Mouse (Mus musculus) liver, embryonic 13.5 days (tissue): ENCODE data around the gene Hs3st3b1. TPM values are rescaled to one million over a fixed set of nuclear protein-coding genes. Genes with fewer than 3 reads are reported as not detected.

ENCODE experiments used
- ATAC-seq: fragments of 200-750 bp; cut with Nextera tagmentation; 2 replicates; pipeline ENCODE4 v1.8.0; 2017; ENCODE audit warnings: low read depth, mild to moderate bottlenecking, moderate number of reproducible peaks, moderate library complexity
- DNase-seq: peaks from one replicate; pipeline ENCODE4 v3.0.0; 2022
- H3K27ac ChIP-seq: fragments of 300-500 bp; sonication (generic); 2 replicates; pipeline ENCODE4 v1.5.1; 2015; ENCODE audit warnings: moderate library complexity, mild to moderate bottlenecking, inconsistent platforms
- H3K27me3 ChIP-seq: fragments of 300-500 bp; sonication (generic); 2 replicates; pipeline ENCODE4 v1.6.1; 2015; ENCODE audit warnings: mild to moderate bottlenecking, inconsistent platforms
- H3K36me3 ChIP-seq: fragments of 300-500 bp; sonication (generic); 2 replicates; pipeline ENCODE4 v1.6.1; 2015; ENCODE audit warnings: mild to moderate bottlenecking, inconsistent platforms
- H3K4me1 ChIP-seq: fragments of 300-500 bp; sonication (generic); replicated peaks from 2 replicates; pipeline ENCODE4 v1.6.1; 2015; ENCODE audit warnings: inconsistent platforms
- H3K4me2 ChIP-seq: fragments of 300-500 bp; sonication (generic); 2 replicates; pipeline ENCODE4 v1.6.1; 2015; ENCODE audit warnings: inconsistent platforms, mild to moderate bottlenecking, moderate library complexity
- H3K4me3 ChIP-seq: fragments of 300-500 bp; sonication (generic); replicated peaks from 2 replicates; pipeline ENCODE4 v1.5.1; 2015; ENCODE audit warnings: mild to moderate bottlenecking, inconsistent platforms
- H3K9ac ChIP-seq: fragments of 300-500 bp; sonication (generic); 2 replicates; pipeline ENCODE4 v1.6.1; 2015; ENCODE audit warnings: mild to moderate bottlenecking, inconsistent platforms
- H3K9me3 ChIP-seq: fragments of 300-500 bp; sonication (generic); replicated peaks from 2 replicates; pipeline ENCODE4 v1.6.1; 2016; ENCODE audit warnings: inconsistent platforms
- WGBS: fragments of 180-500 bp; shearing (Covaris S2); methylation state at CpG from one replicate; pipeline ENCODE4 v1.1.7; 2015; ENCODE audit not compliant: insufficient replicate concordance; 5-methylcytosine and 5-hydroxymethylcytosine counted together
- polyA plus RNA-seq: library from polyadenylated mRNA; unstranded; fragments of >200 nt; fragmentation: Nextera tagmentation; extraction: Ambion mirVana; gene quantifications from 2 replicates; pipeline ENCODE4 v1.2.1, GENCODE M21; 2015

Gene Hs3st3b1
- polyA plus RNA-seq, 1 experiment from 2014 or later = 12.6 TPM

DNA sequence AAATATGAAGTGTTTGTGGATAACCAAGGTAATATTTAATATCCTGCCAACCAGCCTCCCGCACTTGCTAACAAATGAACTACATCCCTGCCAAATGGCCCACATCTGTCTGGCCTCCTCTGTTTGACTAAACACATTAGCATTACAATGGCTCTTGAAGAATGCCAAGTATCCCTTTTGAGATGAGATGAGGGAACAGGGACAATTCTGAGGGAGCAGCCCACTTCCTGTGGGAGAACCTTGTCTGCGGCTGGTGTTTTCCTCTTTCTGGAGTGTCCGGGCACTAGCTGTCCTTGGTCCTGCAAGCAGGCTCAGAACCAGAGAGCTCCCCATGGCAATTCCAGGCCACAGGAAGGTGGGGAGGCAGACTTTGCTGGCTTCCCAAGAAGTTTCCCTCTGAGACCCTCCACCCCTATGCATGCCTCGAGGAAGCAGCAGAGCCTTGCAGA, 30.7 kb upstream of the Hs3st3b1 start:
- DNase-seq (no peak), ATAC-seq (no peak)
- Histone ChIP-seq H3K4me2 (no peak overlapping the region), H3K9me3 (no peaks in the 10 kb centered on the region), H3K4me3 (no peak overlapping the region), H3K9ac (no peak overlapping the region), H3K27ac (no peak overlapping the region), H3K27me3 (0 out of 2 replicates have a peak, but pooled peaks cover 6% of the 10 kb centered on the region), H3K4me1 (peaks cover 17% of the 10 kb centered on the region), H3K36me3 (no peaks in the 10 kb centered on the region)
- WGBS = 54% methylated on average over 4 of the region's 4 CpGs

DNA sequence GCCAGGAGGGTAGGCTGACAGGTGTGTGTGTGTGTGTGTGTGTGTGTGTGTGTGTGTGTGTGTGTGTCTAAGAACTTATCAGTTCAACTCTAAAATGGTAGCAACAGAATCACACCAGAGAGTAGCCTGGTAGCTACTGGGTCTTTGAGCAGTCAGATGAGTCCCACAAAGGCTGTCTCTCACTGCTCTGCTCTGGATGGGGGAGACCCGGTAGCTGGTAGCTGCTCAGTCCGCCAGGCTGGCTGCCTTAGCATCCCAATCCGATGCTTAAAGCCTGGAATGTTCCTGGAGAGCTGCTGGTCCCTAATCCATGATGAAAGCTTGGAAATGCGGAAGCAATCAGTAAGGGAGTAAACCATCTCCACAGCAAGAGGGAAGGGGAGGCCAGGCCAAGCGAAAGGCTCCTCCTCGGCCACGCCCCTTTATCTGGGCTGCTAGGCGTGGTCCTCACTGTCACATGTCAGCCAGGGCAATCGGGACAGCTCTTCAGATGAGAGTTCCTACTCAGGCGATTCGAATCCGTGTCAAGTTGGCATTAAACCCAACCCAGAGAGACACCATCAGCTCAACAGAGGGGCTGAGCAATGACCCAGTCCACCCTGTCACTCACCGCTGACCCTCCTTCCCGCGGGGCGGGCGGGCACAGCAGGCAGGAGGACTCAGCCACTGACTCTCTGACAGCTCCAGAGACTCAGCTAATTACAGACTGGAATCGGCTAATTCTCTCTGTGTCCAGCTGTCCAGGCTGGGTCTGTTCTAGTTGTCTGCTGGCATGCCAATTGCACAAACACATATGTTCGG, 29.9 kb upstream of the Hs3st3b1 start:
- H3K9me3 ChIP-seq = no peaks in the 10 kb centered on the region
- ATAC-seq (peak; percentile 73), DNase-seq (peak; percentile 55)
- peaks cover 14% of the 10 kb centered on the region for H3K4me1 ChIP-seq
- H3K9ac ChIP-seq = no peak overlapping the region
- no peak overlapping the region for H3K27ac ChIP-seq
- H3K4me3 ChIP-seq = peak overlapping the region; percentile 33
- 13% methylated on average over 19 of the region's 19 CpGs for WGBS
- no peaks in the 10 kb centered on the region for H3K36me3 ChIP-seq
- 0 out of 2 replicates have a peak, but pooled peaks cover 6% of the 10 kb centered on the region for H3K27me3 ChIP-seq
- H3K4me2 ChIP-seq = peak overlapping the region; percentile 55

DNA sequence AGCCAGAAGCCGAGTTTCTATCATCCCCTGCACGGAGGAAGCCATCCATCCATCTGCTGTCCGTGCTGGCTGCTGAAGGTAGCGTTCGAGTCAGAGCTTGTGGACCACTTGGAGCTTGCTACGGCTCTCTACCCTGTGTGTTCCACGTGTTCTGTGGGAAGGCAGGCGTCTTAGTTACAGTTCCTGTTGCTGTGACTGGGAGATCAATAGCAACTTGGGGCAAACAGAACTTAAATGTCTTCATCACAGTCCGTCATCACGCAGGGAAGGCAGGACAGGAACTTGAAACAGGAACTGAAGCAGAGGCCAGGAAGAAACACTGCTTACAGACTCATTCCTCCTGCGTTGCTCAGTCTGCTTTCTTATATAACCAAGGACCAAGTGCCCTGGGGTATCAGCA, 26.3 kb upstream of the Hs3st3b1 start:
- 0 out of 2 replicates have a peak, but pooled peaks cover 9% of the 10 kb centered on the region for H3K27me3 ChIP-seq
- WGBS = 54% methylated on average over 11 of the region's 11 CpGs
- H3K36me3 ChIP-seq = no peaks in the 10 kb centered on the region
- H3K4me2 ChIP-seq = no peak overlapping the region
- no peak overlapping the region for H3K9ac ChIP-seq
- DNase-seq (no peak), ATAC-seq (no peak)
- no peaks in the 10 kb centered on the region for H3K9me3 ChIP-seq
- no peak overlapping the region for H3K27ac ChIP-seq
- no peak overlapping the region for H3K4me3 ChIP-seq
- H3K4me1 ChIP-seq = peaks cover 9% of the 10 kb centered on the region

DNA sequence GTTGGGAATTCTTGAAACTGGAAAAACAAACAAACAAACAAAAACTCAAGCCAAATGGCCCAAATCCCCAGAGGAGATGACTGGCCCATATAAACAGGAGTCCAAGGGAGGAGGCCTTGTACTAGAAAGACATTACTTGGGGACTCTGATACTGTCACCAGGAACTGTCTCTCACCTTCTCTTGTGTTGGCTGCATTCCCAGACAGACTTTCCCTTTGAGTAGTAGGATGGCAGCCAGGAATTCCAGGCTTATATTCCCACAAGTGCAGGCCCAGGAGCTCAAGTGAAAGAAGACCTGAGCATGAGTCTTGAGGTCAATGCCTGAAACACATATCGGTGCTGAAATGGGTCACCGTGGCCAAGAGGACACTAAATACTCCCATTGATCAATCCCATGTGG, 24.9 kb upstream of the Hs3st3b1 start:
- Histone ChIP-seq H3K27me3 (0 out of 2 replicates have a peak, but pooled peaks cover 9% of the 10 kb centered on the region), H3K4me1 (peaks cover 3% of the 10 kb centered on the region), H3K4me2 (no peak overlapping the region), H3K9me3 (no peaks in the 10 kb centered on the region), H3K36me3 (no peaks in the 10 kb centered on the region), H3K4me3 (no peak overlapping the region), H3K9ac (no peak overlapping the region), H3K27ac (no peak overlapping the region)
- DNase-seq (no peak), ATAC-seq (no peak)
- WGBS = 73% methylated on average over 2 of the region's 2 CpGs

DNA sequence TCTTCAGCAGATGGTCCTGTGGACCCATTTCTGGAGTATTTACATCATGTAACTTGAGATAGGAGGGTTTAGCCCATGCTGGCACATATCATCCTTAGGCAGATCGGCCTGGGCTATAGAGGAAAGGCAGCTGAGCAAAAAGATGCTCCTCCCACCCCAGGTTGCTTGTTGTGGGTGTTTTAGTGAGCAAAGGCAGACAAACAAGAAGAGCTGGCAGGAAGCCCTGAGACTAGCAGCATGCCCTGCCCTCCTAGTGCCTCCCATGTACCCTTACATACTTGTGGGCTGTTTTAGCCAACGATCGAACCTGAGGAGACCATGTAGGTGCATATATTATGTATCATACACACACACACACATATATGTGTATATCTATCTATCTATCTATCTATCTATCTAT, 21.9 kb upstream of the Hs3st3b1 start:
- 0 out of 2 replicates have a peak, but pooled peaks cover 8% of the 10 kb centered on the region for H3K27me3 ChIP-seq
- no peaks in the 10 kb centered on the region for H3K36me3 ChIP-seq
- no peaks in the 10 kb centered on the region for H3K4me1 ChIP-seq
- no peak overlapping the region for H3K27ac ChIP-seq
- 71% methylated on average over 3 of the region's 3 CpGs for WGBS
- no peak overlapping the region for H3K4me3 ChIP-seq
- no peaks in the 10 kb centered on the region for H3K9me3 ChIP-seq
- H3K4me2 ChIP-seq = no peak overlapping the region
- ATAC-seq = no peak
- no peak for DNase-seq
- no peak overlapping the region for H3K9ac ChIP-seq

DNA sequence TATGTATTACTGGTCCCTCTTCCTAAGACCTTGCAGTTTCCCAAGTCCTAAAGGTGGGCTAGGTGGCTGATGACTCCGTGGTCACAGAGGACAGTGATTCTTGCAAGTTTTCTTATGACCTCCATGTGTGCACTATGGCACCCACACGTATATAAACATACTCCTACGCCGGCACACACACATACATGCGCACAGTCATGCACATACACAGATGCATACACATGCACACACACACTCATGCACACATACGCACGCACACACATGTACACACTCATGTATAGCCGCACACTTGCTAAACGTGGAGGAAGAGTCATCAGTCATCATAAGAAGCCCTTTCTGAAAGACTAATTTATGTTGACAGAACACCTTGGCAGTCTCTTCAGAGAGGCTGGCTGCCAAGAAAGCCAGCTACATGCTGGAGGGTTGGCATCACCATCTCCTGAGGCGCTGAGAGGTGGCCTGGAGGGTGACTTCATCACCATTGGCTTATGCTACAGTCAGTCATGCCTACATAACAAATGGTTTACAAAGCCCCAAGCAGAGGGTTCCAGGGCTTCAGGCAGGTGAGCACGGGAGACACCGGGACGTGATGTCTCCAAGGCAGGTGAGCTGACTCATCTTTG, 21.3 kb upstream of the Hs3st3b1 start:
- Histone ChIP-seq H3K27ac (no peak overlapping the region), H3K9me3 (no peaks in the 10 kb centered on the region)
- WGBS = 79% methylated on average over 13 of the region's 13 CpGs

DNA sequence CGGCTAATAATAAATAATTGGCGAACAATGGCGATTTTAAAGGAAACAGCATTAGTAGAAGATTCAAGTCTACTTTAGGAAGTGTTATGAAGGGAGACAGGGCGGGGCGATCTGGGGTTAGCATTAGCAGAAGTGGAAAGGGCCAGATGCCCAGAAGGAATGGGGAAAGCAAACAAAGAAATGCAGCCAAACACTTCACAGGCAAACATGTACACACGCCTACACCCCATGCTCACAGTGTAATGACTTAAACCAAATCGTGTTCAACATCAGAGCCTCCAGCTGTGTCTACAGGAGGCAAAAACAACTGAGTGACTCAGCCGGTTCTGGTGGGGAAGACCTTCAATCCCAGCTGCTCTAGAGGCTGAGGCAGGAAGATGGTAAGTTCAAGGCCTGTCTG, 20.1 kb upstream of the Hs3st3b1 start:
- Histone ChIP-seq H3K4me3 (no peak overlapping the region), H3K9me3 (no peaks in the 10 kb centered on the region), H3K27ac (no peak overlapping the region), H3K4me1 (no peaks in the 10 kb centered on the region), H3K9ac (no peak overlapping the region), H3K4me2 (no peak overlapping the region), H3K27me3 (0 out of 2 replicates have a peak, but pooled peaks cover 8% of the 10 kb centered on the region), H3K36me3 (no peaks in the 10 kb centered on the region)
- ATAC-seq (no peak), DNase-seq (no peak)
- 57% methylated on average over 8 of the region's 8 CpGs for WGBS

More for the DNA sequence above, 21.3 kb upstream of the Hs3st3b1 start:
- Histone ChIP-seq H3K36me3 (no peaks in the 10 kb centered on the region), H3K9ac (no peak overlapping the region), H3K27me3 (0 out of 2 replicates have a peak, but pooled peaks cover 8% of the 10 kb centered on the region), H3K4me1 (no peaks in the 10 kb centered on the region), H3K4me3 (no peak overlapping the region), H3K4me2 (no peak overlapping the region)
- ATAC-seq (no peak), DNase-seq (no peak)

DNA sequence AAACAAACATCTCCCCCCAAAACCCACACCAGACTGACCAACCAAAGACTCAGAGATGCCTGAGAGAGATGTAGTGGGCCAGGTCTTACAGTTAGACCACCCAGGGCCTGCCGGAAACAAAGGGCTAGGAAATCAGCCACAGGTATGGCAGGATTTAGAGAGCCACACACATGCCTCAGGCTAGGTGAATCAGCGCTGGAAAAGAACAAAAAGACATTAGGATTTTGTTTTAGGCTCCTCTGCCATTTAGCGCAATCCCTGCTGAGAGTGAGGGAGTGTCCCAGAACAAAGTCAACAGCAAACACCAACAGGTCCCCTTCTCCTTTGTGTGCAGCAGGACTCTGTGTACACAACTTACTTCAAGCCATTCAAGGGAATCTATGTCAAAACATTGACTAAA, 14.6 kb upstream of the Hs3st3b1 start:
- Histone ChIP-seq H3K4me1 (no peaks in the 10 kb centered on the region; the same call in 1 of the 2 replicates), H3K4me3 (no peak overlapping the region), H3K27me3 (peaks cover 19% of the 10 kb centered on the region; the same call in 1 of the 2 replicates), H3K36me3 (no peaks in the 10 kb centered on the region), H3K4me2 (no peak overlapping the region), H3K9me3 (no peaks in the 10 kb centered on the region), H3K9ac (no peak overlapping the region), H3K27ac (no peak overlapping the region)
- WGBS = 54% methylated on average over 3 of the region's 3 CpGs
- ATAC-seq (no peak), DNase-seq (no peak)

DNA sequence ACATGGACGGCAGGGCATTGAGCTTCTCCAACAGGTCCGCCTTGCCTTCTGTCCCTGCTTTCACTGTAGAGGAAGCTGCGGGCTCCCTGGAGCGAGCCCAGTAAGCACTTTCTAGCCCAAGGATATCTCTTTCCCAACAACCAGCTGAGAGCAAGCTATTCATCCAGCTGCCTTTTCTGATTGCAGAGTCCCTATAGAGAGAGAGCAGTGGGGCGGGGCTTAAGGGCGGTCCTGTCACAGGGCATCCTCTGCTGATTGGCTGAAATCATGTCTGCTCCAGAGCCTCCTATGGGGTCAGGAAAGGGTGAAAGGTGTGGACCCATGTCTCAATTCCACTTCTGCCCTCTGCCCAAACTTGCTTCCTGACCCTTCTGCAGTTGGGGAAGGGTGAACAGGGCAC, 4.8 kb upstream of the Hs3st3b1 start:
- Histone ChIP-seq H3K27me3 (peaks cover 56% of the 10 kb centered on the region), H3K9me3 (no peaks in the 10 kb centered on the region), H3K4me1 (peaks cover 30% of the 10 kb centered on the region), H3K4me3 (no peak overlapping the region), H3K36me3 (no peaks in the 10 kb centered on the region), H3K9ac (no peak overlapping the region), H3K4me2 (no peak overlapping the region), H3K27ac (no peak overlapping the region)
- ATAC-seq = no peak
- WGBS = 63% methylated on average over 6 of the region's 6 CpGs
- peak; percentile 9 for DNase-seq

DNA sequence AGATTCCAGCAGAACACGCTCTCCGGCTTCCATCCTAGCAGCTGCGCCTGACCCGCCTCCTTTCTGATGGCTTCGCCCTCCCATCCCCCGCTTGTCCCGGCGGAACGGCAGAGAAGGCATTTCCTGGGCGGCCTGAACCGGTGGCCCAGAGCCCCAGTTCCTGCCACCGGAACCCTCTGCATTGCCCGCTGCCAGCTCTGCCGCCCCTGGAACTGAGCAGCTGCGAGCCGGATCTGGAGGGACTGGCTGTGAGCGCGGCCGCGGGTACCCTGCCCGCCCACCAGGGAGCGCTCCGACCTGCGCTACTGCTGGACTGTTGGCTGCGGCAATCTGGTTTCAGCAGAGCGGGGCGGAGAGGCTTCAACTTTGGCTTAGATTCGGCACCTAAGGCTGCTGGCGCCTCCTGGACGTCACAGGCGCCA, 3.1 kb upstream of the Hs3st3b1 start:
- Histone ChIP-seq H3K36me3 (no peaks in the 10 kb centered on the region), H3K9me3 (no peaks in the 10 kb centered on the region), H3K27me3 (peaks cover 73% of the 10 kb centered on the region), H3K27ac (no peak overlapping the region), H3K4me1 (peaks cover 39% of the 10 kb centered on the region), H3K4me2 (peak overlapping the region; percentile 62), H3K4me3 (peak overlapping the region; percentile 42), H3K9ac (no peak overlapping the region)
- peak; percentile 54 for DNase-seq
- ATAC-seq = no peak
- WGBS = 1% methylated on average over 31 of the region's 31 CpGs

DNA sequence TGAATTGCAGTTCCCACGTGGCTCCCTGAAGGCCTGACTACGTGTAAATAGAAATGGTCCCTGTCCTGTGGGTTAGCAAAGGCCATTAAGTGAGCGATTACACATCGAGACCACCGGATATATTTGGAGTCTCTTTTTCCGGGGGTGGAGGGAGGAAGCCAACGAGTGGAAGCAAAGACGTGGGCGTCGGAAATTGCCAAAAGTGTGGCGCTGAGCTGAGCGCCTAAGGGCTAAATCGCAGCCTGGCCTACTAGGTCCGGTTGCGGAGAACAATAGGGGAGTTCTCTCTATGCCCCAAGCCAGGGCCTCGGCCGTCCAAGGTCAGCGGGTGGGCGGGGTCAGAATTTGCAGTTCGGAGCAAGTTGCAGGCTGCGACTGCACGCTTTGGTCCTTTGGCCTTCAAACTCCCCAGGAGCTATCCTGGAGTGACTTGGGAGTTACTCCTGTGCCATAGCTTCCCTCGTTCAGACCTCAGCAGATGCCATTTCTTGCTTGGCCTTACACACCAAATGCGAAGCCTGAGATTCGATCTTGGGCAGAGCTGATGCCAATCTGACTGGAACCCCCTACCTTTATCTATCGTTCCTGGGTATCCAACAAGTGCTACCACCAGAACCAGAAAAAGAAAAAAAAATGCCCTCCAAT, 2.3 kb upstream of the Hs3st3b1 start:
- ATAC-seq (no peak), DNase-seq (peak; percentile 3)
- Histone ChIP-seq H3K4me1 (peaks cover 39% of the 10 kb centered on the region), H3K9me3 (no peaks in the 10 kb centered on the region), H3K9ac (no peak overlapping the region), H3K4me2 (peak overlapping the region; percentile 60), H3K36me3 (no peaks in the 10 kb centered on the region), H3K4me3 (0 out of 2 replicates have a peak overlapping the region, but pooled peaks have one; percentile 7), H3K27ac (no peak overlapping the region), H3K27me3 (peaks cover 81% of the 10 kb centered on the region)
- WGBS = 2% methylated on average over 26 of the region's 26 CpGs
